Mouse (Mus musculus) intestine, postnatal 0 days (tissue): ENCODE measurements around the gene Lingo1. TPM values are rescaled to one million over a fixed set of nuclear protein-coding genes. Genes with fewer than 3 reads are reported as not detected.

ENCODE experiments used
- ATAC-seq: fragments of 200-750 bp; cut with Nextera tagmentation; 2 replicates; pipeline ENCODE4 v1.8.0; 2017; ENCODE audit warnings: mild to moderate bottlenecking, moderate TSS enrichment, moderate library complexity
- H3K27ac ChIP-seq: fragments of 300-500 bp; sonication (generic); 2 replicates; pipeline ENCODE4 v1.5.1; 2014; ENCODE audit warnings: mild to moderate bottlenecking, low read depth, low read length, moderate library complexity
- H3K27me3 ChIP-seq: fragments of 300-500 bp; sonication (generic); replicated peaks from 2 replicates; pipeline ENCODE4 v1.6.1; 2014; ENCODE audit warnings: low read length, mixed read lengths; ENCODE audit not compliant: control insufficient read depth, insufficient read depth
- H3K36me3 ChIP-seq: fragments of 300-500 bp; sonication (generic); 2 replicates; pipeline ENCODE4 v1.6.1; 2014; ENCODE audit warnings: mild to moderate bottlenecking, moderate library complexity; ENCODE audit not compliant: control insufficient read depth, insufficient read depth
- H3K4me1 ChIP-seq: fragments of 300-500 bp; sonication (generic); replicated peaks from 2 replicates; pipeline ENCODE4 v1.6.1; 2014; ENCODE audit warnings: antibody characterized with exemption, low read length, mixed read lengths; ENCODE audit not compliant: control insufficient read depth, insufficient read depth
- H3K4me2 ChIP-seq: fragments of 300-500 bp; sonication (generic); replicated peaks from 2 replicates; pipeline ENCODE4 v1.6.1; 2014; ENCODE audit warnings: low read depth, mild to moderate bottlenecking, moderate library complexity
- H3K4me3 ChIP-seq: fragments of 300-500 bp; sonication (generic); 2 replicates; pipeline ENCODE4 v1.5.1; 2014; ENCODE audit warnings: low read depth, low read length
- H3K9ac ChIP-seq: fragments of 300-500 bp; sonication (generic); 2 replicates; pipeline ENCODE4 v1.6.1; 2014; ENCODE audit warnings: mild to moderate bottlenecking, low read depth, low read length
- H3K9me3 ChIP-seq: fragments of 300-500 bp; sonication (generic); 2 replicates; pipeline ENCODE4 v1.6.1; 2016; ENCODE audit warnings: mixed run types; ENCODE audit not compliant: control insufficient read depth
- CTCF ChIP-seq: sonication (generic); IDR thresholded peaks from 2 replicates; pipeline ENCODE4 v1.5.1; 2016; ENCODE audit warnings: low read depth, mild to moderate bottlenecking, control low read depth, antibody characterized with exemption, moderate library complexity
- WGBS: fragments of 180-500 bp; shearing (Covaris S2); extraction: QIAGEN DNeasy Blood & Tissue Kit; methylation state at CpG from one replicate; pipeline ENCODE4 v1.1.7; 2014; 5-methylcytosine and 5-hydroxymethylcytosine counted together
- polyA plus RNA-seq: library from polyadenylated mRNA; unstranded; fragments of >200 nt; fragmentation: Nextera tagmentation; extraction: Ambion mirVana; gene quantifications from 2 replicates; pipeline ENCODE4 v1.2.1, GENCODE M21; 2015

The Lingo1 gene
- polyA plus RNA-seq, 1 experiment from 2014 or later: 0.98 TPM

- TF ChIP-seq CTCF: no peak
- no peaks in the 10 kb centered on the region for H3K4me1 ChIP-seq
These were observed 22.6 kb downstream of the Lingo1 start for GRCm38 (mm10) chr9:56773666-56774065.

GRCm38 (mm10) chr9:56767653-56768136 lies 28.6 kb downstream of the Lingo1 start:
- H3K4me2 ChIP-seq: no peak overlapping the region
- H3K36me3 ChIP-seq: no peaks in the 10 kb centered on the region
- WGBS: 74% methylated on average over 9 of the region's 9 CpGs
- no peaks in the 10 kb centered on the region for H3K4me1 ChIP-seq
- ATAC-seq: no peak
- TF ChIP-seq CTCF: no peak
- no peak overlapping the region for H3K27ac ChIP-seq
- H3K9ac ChIP-seq: no peak overlapping the region
- H3K9me3 ChIP-seq: no peaks in the 10 kb centered on the region
- H3K27me3 ChIP-seq: no peaks in the 10 kb centered on the region
- H3K4me3 ChIP-seq: no peak overlapping the region

More at GRCm38 (mm10) chr9:56773666-56774065, 22.6 kb downstream of the Lingo1 start:
- H3K36me3 ChIP-seq: no peaks in the 10 kb centered on the region
- H3K27me3 ChIP-seq: no peaks in the 10 kb centered on the region
- H3K9me3 ChIP-seq: no peaks in the 10 kb centered on the region
- no peak overlapping the region for H3K4me2 ChIP-seq
- no peak overlapping the region for H3K4me3 ChIP-seq
- H3K9ac ChIP-seq: no peak overlapping the region
- no peak overlapping the region for H3K27ac ChIP-seq
- ATAC-seq: no peak
- WGBS: 78% methylated on average over 7 of the region's 7 CpGs

- no peak overlapping the region for H3K27ac ChIP-seq
- no peak for ATAC-seq
- H3K4me3 ChIP-seq: no peak overlapping the region
- TF ChIP-seq CTCF: no peak
- H3K27me3 ChIP-seq: no peaks in the 10 kb centered on the region
- H3K4me2 ChIP-seq: no peak overlapping the region
- no peaks in the 10 kb centered on the region for H3K9me3 ChIP-seq
- H3K4me1 ChIP-seq: no peaks in the 10 kb centered on the region
- no peaks in the 10 kb centered on the region for H3K36me3 ChIP-seq
- no peak overlapping the region for H3K9ac ChIP-seq
- WGBS: 38% methylated on average over 11 of the region's 11 CpGs
These were observed 29.5 kb downstream of the Lingo1 start for GRCm38 (mm10) chr9:56766629-56767357.

DNA sequence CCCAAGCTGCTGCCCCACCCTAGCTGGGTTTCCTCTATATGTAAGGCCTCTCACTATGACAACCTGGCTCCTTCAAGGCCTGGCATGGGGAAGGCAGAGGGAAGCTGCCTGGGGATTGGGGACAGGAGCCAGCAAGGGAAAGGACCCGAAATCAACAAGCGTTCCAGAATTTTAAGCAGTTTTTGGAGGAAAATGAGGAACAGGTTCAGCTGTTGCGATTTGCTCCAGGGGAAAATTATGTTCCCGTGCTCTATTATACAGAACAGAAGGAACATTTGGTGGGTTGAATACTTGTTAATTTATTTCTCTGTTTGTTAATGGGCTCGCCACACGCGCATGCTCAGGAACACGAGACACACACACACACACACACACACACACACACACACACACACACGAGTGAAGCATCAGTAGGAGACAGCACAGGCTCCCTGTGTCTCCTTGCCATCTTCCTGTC lies 34.1 kb downstream of the Lingo1 start:
- no peaks in the 10 kb centered on the region for H3K9me3 ChIP-seq
- no peak overlapping the region for H3K4me3 ChIP-seq
- WGBS: 91% methylated on average over 9 of the region's 9 CpGs
- no peak for ATAC-seq
- no peaks in the 10 kb centered on the region for H3K36me3 ChIP-seq
- no peaks in the 10 kb centered on the region for H3K27me3 ChIP-seq
- H3K9ac ChIP-seq: no peak overlapping the region
- H3K4me2 ChIP-seq: no peak overlapping the region
- TF ChIP-seq CTCF: no peak
- no peaks in the 10 kb centered on the region for H3K4me1 ChIP-seq
- no peak overlapping the region for H3K27ac ChIP-seq

- WGBS: 24% methylated on average over 11 of the region's 11 CpGs
These were observed 38.5 kb downstream of the Lingo1 start for GRCm38 (mm10) chr9:56757791-56758190.

DNA sequence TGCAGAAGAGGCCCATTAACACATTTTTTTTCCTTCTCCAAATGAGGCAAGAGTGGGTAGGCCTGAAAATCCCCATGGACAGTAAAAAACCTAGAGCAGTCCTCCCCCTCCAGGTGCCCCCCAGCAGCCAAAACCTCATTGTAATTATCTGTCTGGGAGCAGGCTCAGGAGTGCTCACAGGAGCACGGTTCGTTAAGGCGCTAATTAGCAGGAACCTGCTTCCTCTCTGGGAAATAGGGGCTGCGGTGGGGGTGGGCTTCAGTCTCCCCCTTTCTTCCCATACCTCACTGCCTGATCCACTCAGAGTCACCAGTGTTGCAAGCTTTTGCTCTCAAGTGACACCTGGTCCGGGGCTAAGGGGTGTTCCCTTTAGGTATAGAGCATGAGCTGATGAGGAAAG lies 41.1 kb downstream of the Lingo1 start:
- no peak for ATAC-seq
- no peak overlapping the region for H3K4me3 ChIP-seq
- H3K27me3 ChIP-seq: no peaks in the 10 kb centered on the region
- no peak overlapping the region for H3K4me2 ChIP-seq
- H3K9ac ChIP-seq: no peak overlapping the region
- 89% methylated on average over 5 of the region's 5 CpGs for WGBS
- no peaks in the 10 kb centered on the region for H3K36me3 ChIP-seq
- no peak for TF ChIP-seq CTCF
- no peak overlapping the region for H3K27ac ChIP-seq
- H3K9me3 ChIP-seq: no peaks in the 10 kb centered on the region
- no peaks in the 10 kb centered on the region for H3K4me1 ChIP-seq

More at GRCm38 (mm10) chr9:56757791-56758190, 38.5 kb downstream of the Lingo1 start:
- H3K27ac ChIP-seq: no peak overlapping the region
- no peak overlapping the region for H3K9ac ChIP-seq
- no peak for TF ChIP-seq CTCF
- no peaks in the 10 kb centered on the region for H3K27me3 ChIP-seq
- H3K36me3 ChIP-seq: no peaks in the 10 kb centered on the region
- H3K4me3 ChIP-seq: no peak overlapping the region
- ATAC-seq: no peak
- H3K4me1 ChIP-seq: no peaks in the 10 kb centered on the region
- H3K4me2 ChIP-seq: no peak overlapping the region
- H3K9me3 ChIP-seq: no peaks in the 10 kb centered on the region
